Mouse (Mus musculus) hindbrain, embryonic 15.5 days (tissue): ENCODE results near the gene Endod1. TPM values are rescaled to one million over a fixed set of nuclear protein-coding genes. Genes with fewer than 3 reads are reported as not detected.
A peak's percentile ranks its signal among the peaks of the same experiment; 100 is the strongest.

Experiments used
- ATAC-seq: fragments of 200-750 bp; cut with Nextera tagmentation; 2 replicates; pipeline ENCODE4 v1.8.0; 2017; ENCODE audit warnings: low read depth, moderate number of reproducible peaks, moderate TSS enrichment; ENCODE audit not compliant: low FRiP score
- H3K27ac ChIP-seq: fragments of 300-500 bp; sonication (generic); replicated peaks from 2 replicates; pipeline ENCODE4 v1.5.1; 2015; ENCODE audit warnings: mild to moderate bottlenecking, inconsistent platforms
- H3K27me3 ChIP-seq: fragments of 300-500 bp; sonication (generic); 2 replicates; pipeline ENCODE4 v1.6.1; 2015; ENCODE audit warnings: control low read depth, inconsistent platforms
- H3K36me3 ChIP-seq: fragments of 300-500 bp; sonication (generic); 2 replicates; pipeline ENCODE4 v1.6.1; 2015; ENCODE audit warnings: control low read depth, inconsistent platforms
- H3K4me1 ChIP-seq: fragments of 300-500 bp; sonication (generic); replicated peaks from 2 replicates; pipeline ENCODE4 v1.6.1; 2015; ENCODE audit warnings: control low read depth, inconsistent platforms
- H3K4me2 ChIP-seq: fragments of 300-500 bp; sonication (generic); 2 replicates; pipeline ENCODE4 v1.6.1; 2015; ENCODE audit warnings: moderate library complexity, mild to moderate bottlenecking, inconsistent platforms
- H3K4me3 ChIP-seq: fragments of 300-500 bp; sonication (generic); 2 replicates; pipeline ENCODE4 v1.5.1; 2015; ENCODE audit warnings: mild to moderate bottlenecking, inconsistent platforms
- H3K9ac ChIP-seq: fragments of 300-500 bp; sonication (generic); 2 replicates; pipeline ENCODE4 v1.6.1; 2015; ENCODE audit warnings: inconsistent platforms
- H3K9me3 ChIP-seq: fragments of 300-500 bp; sonication (generic); 2 replicates; pipeline ENCODE4 v1.6.1; 2016; ENCODE audit warnings: control low read depth, inconsistent platforms
- whole genome bisulfite sequencing: fragments of 180-500 bp; shearing (Covaris S2); methylation state at CpG from one replicate; pipeline ENCODE4 v1.1.7; 2015; 5-methylcytosine and 5-hydroxymethylcytosine counted together
- polyA plus RNA-seq: library from polyadenylated mRNA; unstranded; fragments of >200 nt; fragmentation: Nextera tagmentation; extraction: Ambion mirVana; gene quantifications from 2 replicates; pipeline ENCODE4 v1.2.1, GENCODE M21; 2015

Gene Endod1
- polyA plus RNA-seq, 1 experiment from 2014 or later, result 30.6 TPM

GRCm38 (mm10) chr9:14304262-14304968 lies 76.9 kb downstream of the Endod1 start:
- Histone ChIP-seq H3K27ac (peak overlapping the region; percentile 38; the same call in 1 of the 2 replicates), H3K4me3 (no peak overlapping the region), H3K9ac (no peak overlapping the region), H3K4me1 (peaks cover 14% of the 10 kb centered on the region), H3K27me3 (no peaks in the 10 kb centered on the region), H3K4me2 (0 out of 2 replicates have a peak overlapping the region, but pooled peaks have one; percentile 5), H3K36me3 (peaks cover 10% of the 10 kb centered on the region; the same call in 1 of the 2 replicates), H3K9me3 (no peaks in the 10 kb centered on the region)
- peak; percentile 81 for ATAC-seq
- 14% methylated on average over 9 of the region's 9 CpGs for WGBS

Other genes starting within 250 kb of the Endod1 start
- 16.8 and 17.8 TPM in 2 replicates for gene Sesn3, start 106.4 kb downstream of the Endod1 start, polyA plus RNA-seq
- 0.72 and 1.2 TPM in 2 replicates for gene Kdm4d, start 119.0 kb upstream of the Endod1 start, polyA plus RNA-seq
- gene Cwc15, start 119.1 kb upstream of the Endod1 start, polyA plus RNA-seq, result 138 and 143 TPM in 2 replicates